Mouse (Mus musculus): ENCODE data around the gene Bahd1.
A peak's percentile ranks its signal among the peaks of the same experiment; 100 is the strongest.

Bahd1 gene

DNA sequence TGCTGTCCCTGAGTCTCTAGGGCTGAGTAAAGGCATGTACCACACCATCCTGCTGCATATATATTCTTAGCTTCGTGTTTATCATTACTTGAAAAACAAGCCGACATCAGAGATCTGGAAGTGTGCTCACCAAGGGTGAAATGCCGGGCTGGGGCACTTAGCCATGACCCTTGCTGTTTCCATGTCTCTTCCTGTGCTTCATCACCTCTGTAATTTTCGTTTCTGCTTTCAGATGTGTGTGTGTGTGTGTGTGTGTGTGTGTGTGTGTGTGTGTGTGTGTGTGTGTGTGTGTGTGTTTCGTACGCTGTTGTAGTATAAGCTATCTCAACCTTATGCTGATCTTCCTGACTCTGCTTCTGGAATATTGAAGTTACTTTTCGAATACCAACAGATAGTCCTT lies 41.2 kb downstream of the Bahd1 start:
- DNase-seq (ENCODE audit: low spot score in 2 of 2): no peak

DNA sequence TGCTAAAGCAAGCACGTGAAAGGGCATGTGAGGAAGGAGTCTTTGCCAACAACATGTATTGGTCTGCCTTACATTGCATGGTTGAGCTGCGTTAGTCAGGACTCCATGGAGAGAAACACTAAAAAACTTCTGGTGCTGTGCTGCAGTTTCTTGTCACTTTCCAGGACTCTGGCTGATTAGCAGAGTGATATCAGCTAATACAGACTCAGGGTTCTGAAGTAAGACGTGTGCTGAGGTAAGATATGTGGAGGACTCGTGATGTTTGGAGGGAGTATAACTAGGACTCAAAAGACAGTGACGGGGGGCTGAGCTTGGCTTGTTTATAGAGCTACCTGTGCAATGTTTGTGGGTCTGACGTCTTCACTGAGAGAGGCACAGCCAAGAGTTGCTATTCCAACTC lies 43.1 kb downstream of the Bahd1 start:
- DNase-seq (ENCODE audit: low spot score in 2 of 2): no peak

DNA sequence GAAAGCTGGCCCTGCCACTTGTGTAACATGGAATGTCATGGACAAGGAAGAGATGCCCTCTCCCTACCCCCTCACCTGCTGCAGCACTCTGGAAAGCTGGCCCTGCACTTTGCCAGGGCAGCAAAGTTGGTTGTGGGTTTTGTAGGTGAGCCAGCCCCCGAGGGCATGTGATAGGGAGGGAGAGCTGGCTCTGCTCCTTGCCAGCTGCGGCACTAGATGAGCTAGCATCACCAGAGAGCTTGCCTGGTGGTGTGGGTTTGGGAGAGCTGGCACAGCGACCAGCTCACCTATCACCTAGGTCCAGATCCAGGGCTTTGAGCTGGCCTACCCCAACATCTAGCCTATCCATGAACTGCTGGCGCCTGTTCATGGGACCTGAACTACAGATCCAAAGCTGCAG lies 48.6 kb downstream of the Bahd1 start:
- no peak for DNase-seq (ENCODE audit: low spot score in 2 of 2)

DNA sequence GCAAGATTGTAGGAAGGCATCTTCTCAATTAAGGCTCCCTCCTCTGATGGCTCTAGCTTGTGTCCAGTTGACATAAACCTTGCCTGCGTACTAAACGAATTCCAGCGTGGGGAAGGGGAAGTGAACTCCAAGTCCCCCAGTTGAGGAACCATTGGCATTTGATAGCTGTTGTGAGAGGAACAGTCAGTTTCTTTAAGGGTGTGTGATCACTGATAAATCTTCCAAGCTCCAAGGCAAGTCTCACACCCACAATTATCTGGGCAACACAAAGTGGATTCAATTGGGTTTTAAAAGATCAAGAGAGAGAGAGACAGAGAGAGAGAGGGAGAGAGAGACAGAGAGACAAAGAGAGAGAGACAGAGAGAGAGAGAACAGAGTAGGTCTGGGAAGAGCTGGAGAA lies 49.5 kb downstream of the Bahd1 start:
- no peak for DNase-seq (ENCODE audit: low spot score in 2 of 2)

DNA sequence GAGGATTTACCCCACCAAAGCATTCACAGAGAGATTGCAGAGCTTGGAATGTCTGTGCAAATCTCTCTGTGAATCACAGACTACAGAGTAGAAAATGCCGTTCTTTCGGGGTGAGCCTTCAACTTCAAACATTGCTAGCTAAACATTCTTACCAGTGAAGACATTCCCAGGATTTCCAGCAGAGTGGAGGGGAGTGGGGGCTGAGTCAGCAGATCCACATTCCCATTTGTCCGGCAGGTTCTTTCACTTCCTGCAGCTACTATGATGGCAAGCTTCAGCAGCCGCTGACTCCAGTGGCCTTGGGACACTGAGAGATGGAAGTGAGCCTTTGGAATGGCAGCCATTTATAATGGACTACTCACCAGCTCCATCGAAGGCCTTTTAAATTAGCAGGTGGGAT lies 56.3 kb downstream of the Bahd1 start:
- no peak for DNase-seq (ENCODE audit: low spot score in 2 of 2)

DNA sequence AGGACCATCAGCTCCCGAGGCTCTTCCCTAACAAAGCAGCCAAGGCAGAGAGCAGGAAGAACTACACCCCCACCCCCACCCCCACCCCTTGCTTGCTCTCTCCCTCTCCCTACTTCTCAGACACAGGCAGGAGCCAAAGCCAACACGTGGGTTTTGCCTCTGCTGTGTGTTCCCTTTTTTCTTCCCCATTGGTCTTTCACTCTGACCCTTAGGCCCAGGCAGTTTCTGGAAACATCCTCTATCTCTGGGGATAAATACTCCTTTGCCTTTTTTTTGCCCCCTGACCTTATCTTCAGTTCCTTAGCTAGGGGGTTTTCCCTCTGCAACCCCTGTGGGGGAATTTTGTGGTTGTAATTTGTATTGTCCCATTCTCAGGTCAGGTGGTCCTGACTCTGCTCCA lies 59.5 kb downstream of the Bahd1 start:
- no peak for DNase-seq (ENCODE audit: low spot score in 2 of 2)

DNA sequence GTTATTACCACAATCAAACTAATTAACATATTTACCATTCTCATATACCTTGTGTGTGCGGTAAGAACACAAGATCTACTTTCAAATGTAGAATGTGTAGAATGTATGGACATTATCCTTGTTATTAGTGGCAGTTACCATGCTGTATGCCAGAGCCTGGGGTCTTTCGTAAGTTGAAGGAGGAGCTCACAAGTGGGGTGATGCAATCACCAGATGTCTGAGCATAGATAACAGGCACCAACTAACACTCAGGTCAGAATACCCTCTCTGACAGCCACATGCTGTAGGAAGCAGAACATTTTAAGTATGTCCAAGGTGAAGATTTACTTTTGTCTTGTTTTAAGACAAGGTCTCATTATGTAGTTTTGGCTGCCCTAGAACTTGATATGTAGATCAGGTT lies 60.2 kb downstream of the Bahd1 start:
- no peak for DNase-seq (ENCODE audit: low spot score in 2 of 2)

DNA sequence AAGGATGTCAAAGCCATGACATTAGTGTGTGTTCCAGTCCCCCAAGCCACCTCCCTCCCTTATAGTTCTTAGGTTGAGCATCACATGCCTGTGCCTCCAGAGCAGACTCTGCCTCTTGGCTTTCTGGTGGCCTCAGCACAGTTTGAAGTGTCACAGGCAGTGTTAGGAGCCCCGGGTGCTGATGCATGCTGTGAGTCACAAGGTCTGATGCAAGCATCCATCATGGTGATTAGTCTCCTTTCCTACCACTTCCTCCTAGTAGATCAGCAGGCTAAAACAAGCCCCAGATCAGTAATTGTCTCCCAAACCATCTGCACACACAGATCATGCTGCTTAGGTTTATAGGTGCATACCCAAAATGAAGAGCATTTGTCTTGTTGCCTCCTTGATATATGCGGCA lies 61.4 kb downstream of the Bahd1 start:
- DNase-seq (ENCODE audit: low spot score in 2 of 2): no peak

DNA sequence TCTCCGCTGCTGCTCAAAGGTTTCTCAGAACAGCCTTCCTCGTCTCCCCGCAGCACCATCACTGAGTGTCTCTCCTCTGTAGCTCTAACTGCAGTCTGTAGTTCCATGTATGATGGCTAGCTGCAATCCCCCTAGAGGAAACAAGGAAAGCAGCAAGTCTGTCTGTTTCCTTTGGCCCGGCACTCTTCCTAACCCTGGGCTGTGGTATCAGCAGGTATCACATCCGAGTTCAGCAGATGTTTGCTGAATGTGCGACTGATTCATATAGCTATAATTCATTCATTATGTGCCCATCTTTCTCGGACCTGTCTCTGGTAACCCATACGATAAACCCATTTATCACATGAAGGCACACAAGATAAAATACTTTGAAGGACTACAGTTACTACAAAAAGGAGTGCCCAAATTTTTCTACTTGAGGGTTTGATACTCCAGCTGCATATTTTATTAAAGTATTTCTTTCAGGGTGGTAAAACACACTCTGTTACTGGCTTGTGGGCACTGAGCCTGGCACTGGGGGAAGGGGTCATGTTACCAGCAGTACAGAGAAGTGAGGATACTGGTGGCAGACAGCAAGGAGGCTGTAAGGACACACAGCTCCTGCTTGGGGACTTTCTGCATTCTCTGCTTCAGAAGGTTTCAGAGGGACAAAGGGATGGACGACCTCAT lies 63.0 kb downstream of the Bahd1 start:
- DNase-seq (ENCODE audit: low spot score in 2 of 2): no peak

DNA sequence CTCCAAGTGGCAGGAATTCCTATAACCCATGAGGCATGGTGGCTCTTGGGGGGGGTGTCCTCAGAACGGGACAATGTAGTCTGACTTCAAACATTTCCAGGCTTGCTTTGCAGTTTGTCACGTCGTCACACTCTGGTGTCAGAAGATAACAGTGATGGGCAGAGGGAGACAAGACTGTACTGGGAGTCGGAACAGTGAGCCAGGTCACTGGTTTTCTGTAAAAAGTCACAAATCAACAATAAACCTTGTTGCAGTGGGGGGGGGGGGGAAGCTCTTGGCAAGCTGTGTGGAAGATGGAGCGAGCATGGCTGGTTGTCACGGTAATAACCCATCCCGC lies 63.5 kb downstream of the Bahd1 start:
- DNase-seq (ENCODE audit: low spot score in 2 of 2): no peak

DNA sequence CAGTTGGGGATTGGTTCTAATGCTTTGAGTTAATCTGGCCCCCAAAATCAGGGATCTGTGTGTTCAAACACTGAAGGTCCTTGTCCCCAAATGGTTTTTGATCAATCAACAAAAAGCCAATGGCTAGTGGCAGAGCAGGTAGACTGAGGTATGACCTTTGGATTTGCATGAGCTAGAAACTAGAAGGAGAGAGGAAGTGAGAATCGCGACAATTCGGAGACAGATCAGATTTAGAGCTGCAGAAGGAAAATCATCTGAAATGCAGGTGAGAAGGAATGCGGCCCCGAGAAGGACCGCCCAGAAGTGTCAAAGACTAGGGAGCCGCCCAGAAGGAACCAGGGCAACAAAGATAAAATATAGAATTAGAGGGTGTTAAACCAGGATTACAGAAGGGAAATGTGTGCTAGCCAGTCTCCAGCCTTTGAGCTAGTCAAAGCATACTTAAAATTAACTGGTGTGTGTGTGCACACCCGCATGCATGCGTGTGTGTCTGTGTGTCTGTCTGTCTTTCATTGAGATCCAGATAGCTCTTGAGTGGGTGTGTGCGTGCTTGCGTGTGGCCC lies 69.5 kb downstream of the Bahd1 start:
- DNase-seq (ENCODE audit: low spot score in 2 of 2): no peak

DNA sequence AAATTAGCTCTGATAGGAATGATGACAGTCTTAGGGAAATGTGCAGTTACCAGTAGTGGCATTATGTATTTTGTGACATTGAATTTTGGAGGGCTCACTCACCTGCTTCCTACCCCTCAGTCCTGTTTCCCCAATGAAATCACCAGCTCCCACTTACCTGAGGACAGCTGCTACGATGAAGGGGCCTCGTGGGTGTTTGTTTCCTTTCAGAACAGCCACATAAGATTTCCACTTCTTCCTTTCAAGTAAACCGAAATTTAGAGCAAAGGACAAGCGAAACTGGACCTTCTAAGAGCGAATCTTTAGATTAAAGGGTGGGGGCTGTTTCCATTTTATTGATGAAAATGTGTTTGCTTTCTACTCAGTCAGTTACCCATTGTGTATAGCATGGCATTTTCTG lies 71.9 kb downstream of the Bahd1 start:
- DNase-seq (ENCODE audit: low spot score in 2 of 2): no peak

DNA sequence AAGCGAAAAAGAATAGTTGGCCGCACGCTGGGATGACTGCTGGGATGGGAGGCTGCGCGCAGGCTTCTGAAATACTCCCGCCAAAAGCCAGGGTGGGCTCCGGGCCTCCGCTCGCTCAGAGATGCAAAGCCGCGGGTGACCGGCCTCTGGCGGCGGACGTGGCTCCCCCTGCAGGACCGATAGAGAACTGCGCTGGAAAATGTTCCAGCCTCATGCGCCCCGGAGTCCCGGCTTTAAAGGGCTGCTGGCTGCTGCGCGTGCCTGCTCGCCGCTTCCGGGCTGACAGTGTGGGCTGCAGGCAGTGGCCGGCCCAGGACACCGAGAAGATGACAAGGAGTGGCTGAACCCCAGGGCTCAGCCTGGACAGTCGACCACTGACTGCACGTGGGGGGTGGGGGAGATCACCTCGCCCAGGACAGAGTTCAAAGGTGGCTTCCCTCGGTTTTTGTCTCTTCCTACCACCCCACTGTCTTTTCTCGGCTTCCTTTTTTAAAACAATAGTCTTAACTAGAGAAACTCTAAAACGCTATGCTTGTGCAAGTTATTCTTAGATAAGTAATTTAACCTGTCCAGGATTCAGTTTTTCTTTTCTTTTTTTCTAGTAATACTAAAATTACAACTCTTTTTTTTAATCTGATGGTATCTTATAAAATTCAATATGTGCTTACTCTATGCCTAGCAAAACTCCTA lies 72.7 kb downstream of the Bahd1 start:
- DNase-seq (ENCODE audit: low spot score in 2 of 2): peak; percentile 75 to 84

Data from spleen, postnatal 14 days (tissue).